Mouse (Mus musculus): ENCODE results near the gene Pcid2.
"Not testable (repeated sequence)": the region's sequence is repeated elsewhere in the genome, so short reads cannot be mapped to it uniquely, and the experiment has no call there.

Gene Pcid2

DNA sequence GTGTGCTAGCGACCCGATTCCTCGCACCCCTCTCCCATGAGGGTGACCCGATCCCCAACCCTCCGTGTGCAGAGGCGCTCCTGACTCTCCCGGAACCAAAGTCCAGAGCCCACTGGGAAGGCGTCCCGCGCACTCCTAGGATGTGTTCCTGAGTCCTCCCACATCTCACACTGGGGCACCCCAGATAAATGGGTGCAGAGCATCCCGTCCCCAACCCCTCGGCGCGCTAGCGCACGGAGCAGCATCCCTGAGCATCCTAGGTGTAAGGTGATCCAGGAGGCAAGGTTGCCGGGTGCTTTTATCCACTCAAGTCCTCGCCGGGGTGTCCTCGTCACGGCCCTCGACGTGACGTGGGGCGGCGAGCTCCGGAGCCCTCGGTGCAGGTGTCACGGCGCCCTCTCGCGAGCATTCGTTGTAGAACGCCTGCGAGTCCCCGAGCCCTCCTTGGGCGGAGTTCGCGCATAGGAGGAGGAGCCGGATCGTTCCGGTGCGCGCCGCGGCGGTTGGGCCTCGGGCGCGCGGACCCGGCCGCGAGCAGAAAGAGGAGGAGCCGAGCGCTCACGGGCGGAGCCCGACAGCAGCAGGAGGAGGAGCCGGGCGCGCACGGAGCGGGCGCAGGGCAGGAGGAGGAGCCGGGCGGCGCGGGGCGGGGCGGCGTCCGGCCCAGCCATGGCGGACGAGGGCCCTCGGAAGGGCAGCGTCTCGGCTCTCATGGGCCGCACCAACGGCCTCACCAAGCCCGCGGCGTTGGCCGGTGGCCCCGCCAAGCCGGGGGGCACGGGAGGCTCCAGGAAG lies at the start of gene Pcid2, which contains the start of gene Cul4a:
Gene Pcid2, minus strand, starts transcription at position 373 of the 795 bp plus-strand sequence.
Gene Cul4a, plus strand, starts transcription at position 535 of the 795 bp plus-strand sequence.
- peak; percentile 94 for DNase-seq

DNA sequence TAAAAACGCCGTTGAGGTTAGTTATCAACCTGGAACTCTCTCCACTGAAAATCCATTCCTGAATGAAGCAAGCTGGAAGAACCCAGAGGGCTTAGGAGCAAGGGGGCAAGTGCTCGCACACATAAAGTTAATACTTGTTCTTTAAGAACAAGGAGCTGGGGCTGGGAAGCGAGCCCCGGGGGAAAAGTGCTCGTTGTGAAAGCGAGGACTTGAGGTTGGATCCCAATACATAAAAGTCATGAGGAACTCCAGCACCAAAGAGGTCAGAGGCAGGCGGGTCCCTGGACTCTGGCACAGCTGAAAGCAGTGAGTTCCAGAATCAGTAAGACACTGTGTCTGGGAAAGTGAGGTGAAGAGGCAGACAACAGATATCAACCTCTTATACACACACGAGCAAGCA lies 48.8 kb upstream of the Pcid2 start:
- no peak for DNase-seq

DNA sequence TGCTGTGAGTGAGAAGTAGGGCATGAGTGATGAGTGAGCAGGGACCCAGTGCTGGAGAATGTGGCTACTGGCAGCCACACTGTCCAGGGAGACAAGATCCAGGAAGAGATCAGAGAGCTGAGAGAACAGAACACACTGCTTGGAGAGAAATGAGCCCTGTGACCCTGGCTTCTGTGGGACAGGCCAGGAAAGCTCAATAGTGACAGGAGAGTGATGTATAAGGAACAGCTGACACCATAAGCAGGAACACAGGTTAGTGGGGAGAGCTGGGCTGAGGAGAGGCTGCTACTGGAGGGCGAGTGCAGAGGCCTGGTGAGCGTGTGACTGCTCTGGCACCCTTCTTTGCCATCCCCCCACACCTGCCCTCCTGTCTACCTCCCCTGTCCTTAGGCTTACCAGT lies 45.7 kb upstream of the Pcid2 start:
- no peak for DNase-seq

DNA sequence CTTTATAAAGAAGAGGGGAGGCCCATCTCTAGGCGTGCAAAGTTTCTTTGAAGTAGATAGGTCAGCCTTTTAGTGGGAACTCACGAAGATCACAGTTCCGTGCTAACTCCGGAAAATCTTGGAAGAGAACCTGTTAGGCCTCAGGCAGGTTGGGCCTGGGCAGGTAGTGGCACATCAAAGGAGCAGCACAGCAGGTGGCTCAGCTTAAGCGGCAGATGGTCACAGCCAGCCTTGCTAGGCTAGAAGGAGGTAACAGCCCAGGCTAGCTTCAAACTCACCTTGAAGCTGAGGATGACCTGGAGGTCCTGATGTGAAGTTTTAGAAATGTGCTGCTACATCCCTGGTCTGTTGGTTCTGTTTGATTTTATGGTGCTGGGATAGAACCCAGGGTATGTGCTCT lies 44.6 kb upstream of the Pcid2 start:
- no peak for DNase-seq

DNA sequence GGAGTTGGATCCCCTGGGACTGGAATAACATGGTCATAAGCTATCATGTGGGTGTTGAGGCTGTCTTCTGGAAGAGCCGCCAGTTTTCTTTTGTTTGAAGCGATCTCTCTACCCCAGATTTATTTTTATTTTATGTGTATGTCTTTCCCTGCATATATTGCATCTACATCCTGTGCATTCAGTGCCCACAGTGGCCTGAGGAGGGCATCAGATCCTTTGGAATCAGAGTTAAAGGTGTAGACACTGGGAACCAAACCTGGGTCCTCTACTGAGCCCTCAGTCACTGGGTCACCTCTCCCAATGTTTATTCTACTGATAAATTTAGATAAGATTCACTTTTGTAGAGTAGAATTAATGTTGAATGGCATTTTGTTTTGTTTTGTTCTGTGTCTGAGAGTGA lies 44.0 kb upstream of the Pcid2 start:
- DNase-seq, result no peak

DNA sequence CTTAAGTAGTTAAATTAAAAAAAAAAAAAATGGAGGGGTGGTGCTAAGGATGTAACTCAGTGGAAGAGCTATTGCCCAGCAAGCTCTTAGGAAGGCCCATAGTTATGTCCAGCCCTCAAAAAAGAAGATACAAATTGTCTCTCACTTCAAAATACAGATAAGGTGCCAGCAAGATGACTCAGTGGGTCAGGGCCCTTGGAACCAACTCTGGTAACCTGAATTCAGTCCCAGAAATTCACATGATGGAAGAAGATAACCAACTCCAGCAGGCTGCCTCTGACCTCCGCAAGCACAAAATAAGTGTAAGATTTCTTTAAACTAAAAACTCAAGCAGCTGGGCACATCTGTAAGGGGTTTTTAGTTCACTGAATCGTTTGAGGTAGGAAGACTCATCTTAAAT lies 43.2 kb upstream of the Pcid2 start:
- DNase-seq, result no peak

DNA sequence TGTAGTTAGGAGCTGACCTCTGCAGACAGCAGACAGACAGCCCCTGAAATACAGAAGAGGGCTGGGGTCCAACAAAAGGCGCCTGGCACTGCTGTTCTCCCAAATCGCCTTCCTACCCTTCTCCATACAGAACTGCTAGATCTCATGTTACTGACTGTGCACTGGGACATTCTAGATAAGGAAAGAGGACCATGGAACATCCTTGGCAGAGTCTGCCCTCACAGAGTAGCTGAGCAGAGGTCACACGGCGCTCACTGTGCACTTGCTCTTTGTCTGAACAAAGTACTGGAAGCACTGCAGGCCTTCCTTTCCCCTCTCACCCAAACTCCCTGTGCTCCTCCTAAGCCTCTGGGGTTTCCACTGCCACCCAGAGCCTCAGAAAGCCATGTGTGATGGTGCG lies 36.4 kb upstream of the Pcid2 start:
- DNase-seq, result no peak

DNA sequence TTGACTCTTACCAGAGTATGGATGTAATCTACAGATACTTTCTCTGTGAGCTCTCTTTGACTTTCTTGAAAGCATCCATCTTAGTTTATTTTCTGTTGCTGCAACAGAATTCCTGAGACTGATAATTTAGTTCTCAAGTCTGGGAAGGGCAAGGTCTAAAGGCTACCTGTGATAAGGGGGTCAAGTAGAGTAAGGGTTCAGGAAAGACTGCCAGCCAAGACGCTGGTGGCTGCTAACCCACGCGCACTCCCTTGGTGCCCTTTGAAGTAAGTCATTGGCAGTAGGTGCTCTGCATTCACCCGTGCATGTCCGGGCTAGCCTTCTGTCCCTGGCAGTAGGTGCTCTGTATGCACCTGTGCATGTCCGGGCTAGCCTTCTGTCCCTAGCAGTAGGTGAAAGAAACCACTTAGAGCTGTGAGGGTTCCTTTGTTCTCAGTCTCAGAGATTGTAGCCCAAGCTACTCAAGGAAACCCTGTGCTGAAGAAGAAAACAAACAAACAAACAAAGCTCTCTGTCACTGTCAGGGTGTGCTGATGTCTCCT lies 34.5 kb upstream of the Pcid2 start:
- no peak for DNase-seq

DNA sequence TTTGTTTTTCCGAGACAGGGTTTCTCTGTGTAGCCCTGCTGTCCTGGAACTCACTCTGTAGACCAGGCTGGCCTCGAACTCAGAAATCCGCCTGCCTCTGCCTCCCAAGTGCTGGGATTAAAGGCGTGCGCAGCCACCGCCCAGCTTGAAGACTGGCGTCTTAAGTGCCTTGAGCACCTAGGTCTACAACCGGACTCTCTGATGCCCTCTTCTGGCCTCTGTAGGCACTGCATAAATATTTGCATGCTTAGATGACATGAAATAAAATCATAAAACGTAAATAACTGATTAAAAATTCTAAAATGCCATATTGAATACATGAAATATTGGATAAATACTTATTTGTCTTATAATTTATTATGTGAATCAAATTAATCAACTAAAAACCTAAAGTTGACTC lies 27.0 kb upstream of the Pcid2 start:
- DNase-seq, result peak; percentile 45

DNA sequence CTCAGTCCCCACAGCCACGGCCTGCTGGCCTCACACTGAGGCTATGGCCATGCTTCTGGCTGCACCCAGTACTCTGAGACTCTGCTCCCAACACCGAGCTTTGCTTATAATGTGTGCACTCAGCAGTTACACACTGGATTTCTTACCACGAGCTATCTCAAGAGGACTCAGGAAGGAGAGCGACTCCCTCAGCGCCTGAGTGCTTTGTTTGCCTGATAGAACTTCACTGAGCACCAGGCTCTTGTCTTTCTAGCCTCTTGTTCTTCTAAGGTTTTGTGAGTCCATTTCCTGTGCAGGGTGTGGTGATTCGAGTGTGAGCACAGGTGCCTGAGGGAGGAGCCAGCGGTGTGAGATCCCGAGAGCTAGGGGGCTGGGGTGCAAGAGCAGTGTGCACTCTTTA lies 19.6 kb upstream of the Pcid2 start:
- DNase-seq, result no peak

DNA sequence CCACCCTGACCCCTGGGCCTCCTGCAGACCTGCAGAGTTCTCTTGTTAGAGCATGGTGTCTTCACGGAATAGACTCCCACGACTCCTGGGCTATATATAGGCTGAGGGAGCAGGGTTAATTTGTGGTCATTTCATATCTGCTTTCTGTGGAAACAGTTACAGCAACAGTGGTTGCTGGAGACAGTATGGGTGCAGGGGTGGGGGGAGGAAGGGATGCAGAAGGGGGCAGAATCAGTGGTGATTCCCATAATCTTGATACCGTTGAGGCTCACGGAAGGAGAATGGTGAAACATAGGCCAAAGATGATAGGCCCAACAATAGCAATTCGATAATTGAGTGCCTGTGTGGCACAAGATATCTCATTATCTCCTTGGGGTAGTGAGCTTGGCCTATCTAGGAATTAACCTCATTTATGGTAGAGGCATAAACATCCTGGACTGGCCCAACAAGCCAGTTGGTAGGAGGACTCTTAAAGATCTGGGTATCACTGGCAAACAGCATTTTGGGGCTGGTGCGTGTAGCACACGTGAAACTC lies 17.7 kb upstream of the Pcid2 start:
- no peak for DNase-seq

DNA sequence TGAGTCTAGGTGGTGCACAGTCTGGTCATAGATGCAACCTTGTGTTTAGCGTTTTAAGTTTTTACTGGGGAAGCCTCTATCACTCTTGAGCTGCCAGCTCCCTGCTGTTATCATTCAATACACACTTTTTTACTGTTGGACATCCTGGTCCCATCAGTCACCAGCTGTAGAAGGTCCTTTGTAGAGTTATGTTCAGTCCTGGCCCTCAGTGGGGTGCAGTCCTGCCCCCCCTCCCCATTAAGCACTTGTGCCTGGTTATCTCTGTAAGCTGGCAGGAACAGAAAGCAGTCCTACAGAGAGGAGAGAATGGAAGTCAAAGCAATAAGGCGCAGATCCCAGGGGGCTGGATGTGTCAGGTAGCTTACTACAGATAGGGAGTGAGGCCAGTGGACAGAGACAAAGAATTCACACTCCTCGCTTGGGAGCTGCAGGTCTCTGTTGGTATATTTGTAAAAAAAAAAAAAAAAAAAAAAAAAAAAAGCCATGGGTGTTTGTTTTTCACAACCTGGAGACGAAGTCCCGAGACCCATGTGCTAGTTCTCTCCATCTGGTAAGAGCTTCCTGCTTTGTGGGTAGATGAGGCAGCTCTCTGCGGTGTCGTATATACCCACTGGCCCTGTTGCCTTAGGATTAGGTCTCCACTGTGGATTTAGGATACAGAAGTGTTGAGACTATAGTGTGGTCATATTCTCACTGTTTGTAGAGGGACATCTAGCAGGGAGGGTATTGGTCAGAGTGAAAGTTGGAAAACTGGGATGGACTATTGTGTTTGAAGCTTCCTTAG lies 15.8 kb upstream of the Pcid2 start:
- DNase-seq, result no peak

DNA sequence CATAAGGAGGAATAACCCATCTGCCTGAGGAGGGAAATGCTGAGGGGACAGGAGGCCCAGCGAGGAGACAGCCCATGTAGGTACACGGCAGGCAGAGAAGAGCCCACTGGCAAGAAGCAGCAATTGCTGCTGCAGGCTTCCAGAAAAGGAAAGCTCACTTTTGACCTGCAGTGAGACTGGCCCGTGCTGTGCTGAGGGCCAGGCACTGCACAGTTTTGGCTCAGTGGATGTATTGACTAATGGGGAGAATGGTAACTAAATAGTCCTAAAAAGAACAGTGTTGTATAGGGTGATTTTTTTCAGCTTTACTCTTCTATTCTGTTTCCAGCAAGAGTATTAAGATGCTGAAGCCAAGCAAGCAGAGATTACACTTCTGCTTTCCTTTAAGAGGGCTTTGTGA lies 13.3 kb upstream of the Pcid2 start:
- DNase-seq, result no peak

DNA sequence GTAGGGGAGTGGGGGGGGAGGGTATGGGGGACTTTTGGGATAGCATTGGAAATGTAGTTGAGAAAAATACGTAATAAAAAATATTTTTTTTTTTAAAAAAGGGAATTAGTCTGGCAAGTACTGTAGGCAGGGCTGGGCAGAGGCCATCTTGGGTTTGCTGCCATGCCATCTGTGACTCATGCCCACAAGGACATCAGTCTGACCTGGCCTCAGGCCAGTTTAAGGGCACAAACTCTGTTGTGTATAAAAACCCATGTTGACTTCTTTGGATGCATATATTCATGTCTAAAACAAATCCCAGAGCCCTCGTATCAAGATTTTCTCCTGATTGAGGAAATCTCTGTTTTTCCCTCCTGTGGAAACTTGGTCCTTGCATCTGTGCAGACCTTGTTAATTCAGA lies 11.8 kb upstream of the Pcid2 start:
- no peak for DNase-seq

DNA sequence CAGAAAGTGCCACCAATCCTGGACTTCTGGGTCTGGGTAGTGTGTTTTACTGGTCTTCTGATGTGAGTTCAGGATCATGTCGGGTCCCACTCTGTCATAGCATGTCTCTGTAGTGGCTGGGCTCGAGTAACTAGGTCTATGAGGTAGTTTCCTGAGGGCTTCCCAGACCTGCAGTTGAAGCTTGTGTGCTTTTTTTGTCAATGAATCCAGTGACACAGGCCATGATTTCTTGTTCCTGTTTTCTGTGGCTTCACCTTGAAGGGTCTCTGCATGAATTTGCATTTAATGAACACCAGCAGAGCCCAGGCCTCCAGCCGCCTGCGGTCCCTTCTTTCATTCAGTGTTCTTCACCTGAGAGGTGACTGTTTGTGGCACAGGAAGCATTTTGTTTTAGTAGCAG lies 8.0 kb upstream of the Pcid2 start:
- DNase-seq, result no peak

DNA sequence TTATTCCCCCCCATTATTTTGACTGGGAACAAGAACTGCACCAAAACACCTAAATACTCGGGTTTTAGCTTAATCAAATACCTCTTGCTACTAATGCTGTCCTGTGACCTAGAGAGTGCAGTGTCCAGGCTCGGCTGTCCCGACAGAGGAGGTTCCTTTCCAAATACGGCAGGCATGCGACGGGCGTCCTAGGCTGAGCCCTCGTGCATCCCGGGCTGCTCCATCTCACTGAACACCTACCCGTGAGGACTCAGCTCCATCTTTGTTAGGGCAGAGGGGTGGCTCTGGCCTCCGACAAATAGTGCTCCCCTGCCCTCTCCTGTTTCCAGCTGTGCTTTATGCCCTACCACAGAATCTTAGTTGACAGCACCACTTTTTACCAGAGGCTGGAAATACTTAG lies 6.7 kb upstream of the Pcid2 start:
- DNase-seq, result no peak

DNA sequence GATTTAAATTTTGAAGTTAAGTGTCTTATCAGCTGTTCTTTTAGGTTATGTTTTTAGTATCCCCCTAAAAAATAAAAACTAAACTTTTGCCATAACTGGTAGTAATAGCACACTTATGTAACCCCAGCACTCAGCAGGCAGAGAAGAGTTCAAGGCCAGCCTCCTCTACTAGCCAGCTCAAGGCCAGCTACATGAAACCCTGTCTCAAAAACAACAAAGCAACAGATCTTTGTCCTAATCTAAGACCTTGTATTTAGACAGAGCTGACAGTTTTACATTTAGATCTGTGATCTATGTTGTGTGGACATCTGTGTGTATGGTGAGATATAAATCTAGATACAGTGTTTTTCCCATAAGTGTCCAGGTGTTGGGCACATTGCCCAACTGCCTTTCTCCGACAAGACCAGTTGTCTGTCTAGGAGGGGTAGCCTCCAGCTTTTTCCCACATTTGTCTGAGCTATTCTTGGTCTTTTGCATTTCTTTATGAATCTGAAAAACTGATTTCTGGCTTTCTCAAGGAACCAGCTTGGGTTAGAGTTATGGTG lies 4.2 kb upstream of the Pcid2 start:
- DNase-seq, result no peak

DNA sequence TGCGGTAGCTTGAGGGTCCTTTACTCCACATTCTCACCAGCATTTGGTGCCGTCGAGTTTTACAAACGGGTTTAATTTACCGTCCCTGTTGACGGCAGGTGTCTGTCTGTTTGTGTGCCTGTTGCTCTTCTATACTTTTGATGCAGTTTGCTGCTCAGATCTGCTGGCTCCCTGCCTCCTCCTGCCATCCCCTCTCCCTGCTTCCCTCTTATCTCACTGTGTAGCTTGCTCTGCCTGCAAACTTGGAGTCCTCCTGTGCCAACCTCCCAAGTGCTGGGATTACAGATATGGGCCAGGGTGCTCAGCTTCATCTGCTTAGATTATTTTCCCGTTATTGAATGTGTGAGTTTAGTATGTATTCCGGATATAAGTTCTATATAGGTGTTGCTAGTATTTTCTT lies 3.7 kb upstream of the Pcid2 start:
- DNase-seq, result no peak

DNA sequence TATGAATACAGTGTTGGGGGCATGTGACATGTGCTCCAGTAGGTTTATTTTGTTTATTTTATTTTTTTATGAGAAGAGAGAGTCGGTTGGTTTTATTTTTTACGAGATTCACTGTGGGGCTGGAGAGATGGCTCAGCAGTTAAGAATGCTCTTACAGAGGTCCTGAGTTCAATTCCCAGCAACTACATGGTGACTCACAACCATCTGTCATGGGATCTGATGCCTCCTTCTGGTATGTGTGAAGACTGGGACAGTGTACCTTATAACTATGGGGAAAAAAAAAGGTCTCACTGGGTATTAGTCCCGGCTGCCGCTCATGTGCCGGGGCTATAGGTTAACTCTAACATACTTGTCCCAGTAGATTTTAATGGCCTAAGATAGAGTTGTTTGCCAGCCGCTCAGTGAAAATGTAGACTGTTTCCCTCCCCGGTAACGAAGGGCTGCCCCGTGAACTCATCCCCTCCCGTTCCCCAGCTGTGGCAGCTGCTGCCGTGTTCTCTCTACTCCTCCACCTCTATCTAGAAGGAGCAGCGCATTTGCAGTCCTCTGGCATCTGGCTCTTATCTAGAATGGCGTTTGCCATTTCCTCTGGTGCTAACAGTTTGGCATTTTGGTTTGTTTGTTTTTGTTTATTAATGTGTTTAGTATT lies 2.9 kb upstream of the Pcid2 start:
- DNase-seq, result no peak

DNA sequence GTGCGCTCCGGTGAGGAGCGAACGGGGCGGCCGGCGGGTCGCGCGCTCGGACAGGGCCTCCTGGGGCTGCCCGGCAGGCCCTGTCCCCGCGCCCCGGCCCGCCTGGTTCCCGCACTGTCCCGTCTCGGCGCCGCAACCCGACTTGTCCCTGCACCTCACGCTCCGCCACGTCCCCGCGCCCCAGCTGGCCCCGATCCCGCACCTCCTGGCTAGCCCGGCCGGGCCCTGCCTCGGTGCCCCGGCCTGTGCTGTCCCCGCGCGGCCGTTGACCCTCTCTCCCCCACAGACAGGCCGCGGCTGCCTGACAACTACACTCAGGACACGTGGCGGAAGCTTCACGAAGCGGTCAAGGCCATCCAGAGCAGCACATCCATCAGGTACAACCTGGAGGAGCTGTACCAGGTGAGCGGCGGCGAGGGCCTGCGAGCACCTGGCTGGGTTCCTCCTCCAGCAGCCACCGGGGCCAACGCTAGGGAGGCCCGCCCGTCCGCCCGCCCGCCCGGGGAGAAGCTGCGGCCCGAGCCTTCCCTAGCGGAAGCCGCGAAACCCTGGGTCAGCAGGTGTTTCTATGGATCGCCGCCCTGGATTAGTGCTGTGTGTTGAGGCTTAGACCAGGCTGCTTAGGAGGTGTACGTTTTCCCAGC lies 771 bp upstream of the Pcid2 start:
- no peak for DNase-seq

DNA sequence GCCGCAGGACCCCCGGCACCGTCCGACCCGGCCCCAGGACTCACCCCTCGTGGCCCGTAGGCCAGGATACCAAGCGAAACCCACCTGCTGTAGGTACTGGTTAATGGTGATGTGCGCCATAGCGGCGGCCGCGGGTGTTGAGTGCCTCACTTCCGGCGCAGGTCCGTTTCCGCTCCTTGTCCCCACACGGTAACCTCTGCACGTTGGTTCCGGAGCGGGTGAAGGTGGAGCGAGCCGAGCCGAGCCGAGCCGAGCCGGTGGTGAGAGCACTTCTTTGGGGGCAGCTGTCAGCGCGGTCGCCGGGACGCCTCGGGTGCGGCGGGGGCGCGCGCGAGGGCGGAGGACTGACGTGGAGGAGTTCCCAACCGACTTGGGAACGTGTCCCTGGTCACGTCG lies 570 bp downstream of the Pcid2 start:
- peak; percentile 88 for DNase-seq

DNA sequence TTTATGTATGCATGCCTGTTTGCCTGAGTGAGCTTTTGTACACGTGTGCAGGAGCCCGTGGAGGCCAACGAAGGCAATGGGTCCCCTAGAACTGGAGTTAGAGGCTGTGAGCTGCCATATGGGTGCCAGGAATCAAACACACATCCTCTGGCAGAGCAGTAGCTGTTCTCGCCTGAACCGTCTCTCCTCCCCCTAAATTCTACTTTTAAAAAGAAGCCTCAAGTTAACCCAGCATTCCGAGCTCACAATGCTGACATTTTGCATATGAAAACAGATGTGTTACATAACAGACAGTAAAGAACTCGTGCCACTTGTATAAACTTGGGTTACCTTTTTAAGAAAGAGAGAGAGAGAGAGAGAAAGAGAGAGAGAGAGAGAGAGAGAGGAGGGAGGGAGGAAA lies 27.7 kb downstream of the Pcid2 start:
- DNase-seq, result no peak

DNA sequence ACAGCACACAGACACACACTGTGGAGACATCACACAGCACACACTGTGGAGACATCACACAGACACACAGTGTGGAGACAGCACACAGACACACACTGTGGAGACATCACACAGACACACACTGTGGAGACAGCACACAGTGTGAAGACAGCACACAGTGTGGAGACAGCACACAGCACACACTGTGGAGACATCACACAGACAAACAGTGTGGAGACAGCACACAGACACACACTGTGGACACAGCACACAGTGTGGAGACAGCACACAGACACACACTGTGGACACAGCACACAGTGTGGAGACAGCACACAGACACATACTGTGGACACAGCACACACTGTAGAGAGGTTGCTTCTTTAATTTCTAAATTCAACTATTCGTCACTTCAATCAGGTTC lies 29.7 kb downstream of the Pcid2 start:
- DNase-seq, result not testable (repeated sequence)
